Mouse (Mus musculus) midbrain, embryonic 13.5 days (tissue): ENCODE data around the gene Elk1. TPM values are rescaled to one million over a fixed set of nuclear protein-coding genes. Genes with fewer than 3 reads are reported as not detected.

Source experiments
- ATAC-seq: fragments of 200-750 bp; cut with Nextera tagmentation; 2 replicates; pipeline ENCODE4 v1.8.0; 2017; ENCODE audit warnings: mild to moderate bottlenecking, moderate TSS enrichment, moderate library complexity
- H3K27ac ChIP-seq: fragments of 300-500 bp; sonication (generic); 2 replicates; pipeline ENCODE4 v1.5.1; 2015; ENCODE audit warnings: inconsistent platforms, mild to moderate bottlenecking, moderate library complexity
- H3K27me3 ChIP-seq: fragments of 300-500 bp; sonication (generic); 2 replicates; pipeline ENCODE4 v1.6.1; 2015; ENCODE audit warnings: mild to moderate bottlenecking, inconsistent platforms
- H3K36me3 ChIP-seq: fragments of 300-500 bp; sonication (generic); 2 replicates; pipeline ENCODE4 v1.6.1; 2015; ENCODE audit warnings: mild to moderate bottlenecking, inconsistent platforms
- H3K4me1 ChIP-seq: fragments of 300-500 bp; sonication (generic); replicated peaks from 2 replicates; pipeline ENCODE4 v1.6.1; 2015; ENCODE audit warnings: inconsistent platforms
- H3K4me2 ChIP-seq: fragments of 300-500 bp; sonication (generic); replicated peaks from 2 replicates; pipeline ENCODE4 v1.6.1; 2015; ENCODE audit warnings: moderate library complexity, mild to moderate bottlenecking, inconsistent platforms
- H3K4me3 ChIP-seq: fragments of 300-500 bp; sonication (generic); replicated peaks from 2 replicates; pipeline ENCODE4 v1.5.1; 2015; ENCODE audit warnings: mild to moderate bottlenecking, inconsistent platforms
- H3K9ac ChIP-seq: fragments of 300-500 bp; sonication (generic); replicated peaks from 2 replicates; pipeline ENCODE4 v1.6.1; 2015; ENCODE audit warnings: mild to moderate bottlenecking, inconsistent platforms
- H3K9me3 ChIP-seq: fragments of 300-500 bp; sonication (generic); 2 replicates; pipeline ENCODE4 v1.6.1; 2016; ENCODE audit warnings: mild to moderate bottlenecking, inconsistent platforms
- WGBS: fragments of 180-500 bp; shearing (Covaris S2); methylation state at CpG from one replicate; pipeline ENCODE4 v1.1.7; 2015; 5-methylcytosine and 5-hydroxymethylcytosine counted together
- polyA plus RNA-seq: library from polyadenylated mRNA; unstranded; fragments of >200 nt; fragmentation: Nextera tagmentation; extraction: Ambion mirVana; gene quantifications from 2 replicates; pipeline ENCODE4 v1.2.1, GENCODE M21; 2015

Gene Elk1
- polyA plus RNA-seq = 20.9 and 23.4 TPM in 2 replicates

GRCm38 (mm10) chrX:20950191-20950880 is at the start of gene Elk1:
Gene Elk1, minus strand, starts transcription at chrX:20950608.
- peak within 1 kb of the TSS; percentile 77 for H3K27ac ChIP-seq
- H3K4me2 ChIP-seq = peak within 1 kb of the TSS; percentile 58
- H3K4me3 ChIP-seq = peak within 1 kb of the TSS; percentile 60
- H3K4me1 ChIP-seq = peaks cover 13% of the 10 kb centered on the region
- no peaks in the 10 kb centered on the region for H3K27me3 ChIP-seq
- 13% methylated on average over 29 of the region's 30 CpGs for WGBS
- H3K9ac ChIP-seq = peak within 1 kb of the TSS; percentile 70
- no peaks in the 10 kb centered on the region for H3K36me3 ChIP-seq
- H3K9me3 ChIP-seq = no peaks in the 10 kb centered on the region
- peak; percentile 99 for ATAC-seq

DNA sequence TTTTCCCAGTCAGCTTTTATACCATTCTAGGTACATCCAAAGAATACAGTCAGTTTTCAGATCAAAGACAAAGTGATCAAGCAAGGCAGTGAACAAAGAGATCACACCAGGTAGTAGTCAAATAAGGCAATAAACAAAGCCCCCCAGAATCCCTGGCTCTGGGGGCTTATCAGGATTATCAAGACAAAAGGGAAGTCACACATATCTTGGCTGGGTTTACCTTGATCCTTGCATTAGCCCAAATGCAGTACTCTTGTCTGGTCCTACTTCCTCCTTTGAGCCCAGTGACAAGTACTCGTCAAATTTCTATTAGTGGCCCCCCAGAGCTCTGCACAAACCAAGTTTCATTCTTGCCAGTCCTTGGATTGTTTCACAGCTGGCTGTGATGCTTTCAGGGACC is 30.5 kb upstream of the Elk1 start:
- WGBS = 65% methylated on average over 1 of the region's 1 CpGs
- ATAC-seq = no peak

DNA sequence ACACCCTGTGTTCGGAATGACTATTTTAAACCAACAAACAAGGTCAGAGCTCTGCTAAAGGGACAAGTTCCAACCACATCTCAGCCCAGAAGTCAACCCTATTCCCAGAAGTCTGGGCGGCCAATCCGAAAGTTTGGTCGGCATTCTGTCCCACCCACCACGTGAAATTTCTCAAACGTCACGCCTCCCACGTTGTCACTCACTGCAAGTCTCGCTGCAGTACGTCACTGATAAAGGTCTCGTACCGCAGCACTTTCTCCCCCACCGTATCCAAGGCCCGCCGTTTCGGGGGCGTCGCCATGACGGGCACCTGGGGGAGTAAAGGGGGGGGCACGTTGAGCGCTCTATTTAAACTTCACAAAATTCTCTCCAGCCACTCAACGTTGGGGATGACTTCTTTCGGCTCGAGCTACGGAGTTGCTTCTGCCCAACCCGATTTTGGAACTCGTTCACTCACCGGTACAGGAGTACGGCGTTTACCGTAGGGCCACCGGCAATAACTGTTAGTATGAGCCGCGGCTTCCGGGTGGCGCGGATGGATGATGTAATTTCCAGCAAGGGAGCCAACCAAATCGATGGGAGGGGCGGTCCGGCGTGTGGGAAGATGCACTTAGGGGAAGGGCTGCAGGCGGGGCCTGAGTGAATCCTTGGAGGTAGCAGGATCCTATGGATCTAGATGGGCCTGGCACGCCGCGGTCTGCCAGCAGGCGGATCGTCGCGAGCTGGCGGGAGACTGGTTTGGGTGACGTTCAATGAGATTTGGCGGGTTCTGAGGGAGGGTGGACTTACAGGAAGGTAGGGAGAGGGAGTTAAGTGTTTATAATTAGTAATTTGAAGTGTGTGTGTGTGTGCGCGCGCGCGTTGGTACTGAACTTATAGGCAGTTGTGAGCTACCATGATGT is 11.3 kb upstream of the Elk1 start, which contains the start of gene Uxt:
TSS of gene Uxt (minus strand) at position 541 of the 902 bp plus-strand sequence.
- Histone ChIP-seq H3K36me3 (0 out of 2 replicates have a peak, but pooled peaks cover 8% of the 10 kb centered on the region), H3K4me3 (peak within 1 kb of the TSS; percentile 52), H3K27ac (peak within 1 kb of the TSS; percentile 68; the same call in 1 of the 2 replicates), H3K27me3 (no peaks in the 10 kb centered on the region), H3K9me3 (no peaks in the 10 kb centered on the region), H3K4me1 (peaks cover 6% of the 10 kb centered on the region; the same call in 1 of the 2 replicates), H3K4me2 (peak within 1 kb of the TSS; percentile 49), H3K9ac (peak within 1 kb of the TSS; percentile 49; the same call in 1 of the 2 replicates)
- WGBS = 25% methylated on average over 57 of the region's 57 CpGs
- peak; percentile 98 for ATAC-seq

More for the DNA sequence above, 30.5 kb upstream of the Elk1 start:
- H3K4me3 ChIP-seq = no peak overlapping the region
- no peak overlapping the region for H3K4me2 ChIP-seq
- no peaks in the 10 kb centered on the region for H3K4me1 ChIP-seq
- no peak overlapping the region for H3K9ac ChIP-seq
- no peaks in the 10 kb centered on the region for H3K9me3 ChIP-seq
- H3K36me3 ChIP-seq = 0 out of 2 replicates have a peak, but pooled peaks cover under 1% of the 10 kb centered on the region
- H3K27me3 ChIP-seq = no peaks in the 10 kb centered on the region
- no peak overlapping the region for H3K27ac ChIP-seq

DNA sequence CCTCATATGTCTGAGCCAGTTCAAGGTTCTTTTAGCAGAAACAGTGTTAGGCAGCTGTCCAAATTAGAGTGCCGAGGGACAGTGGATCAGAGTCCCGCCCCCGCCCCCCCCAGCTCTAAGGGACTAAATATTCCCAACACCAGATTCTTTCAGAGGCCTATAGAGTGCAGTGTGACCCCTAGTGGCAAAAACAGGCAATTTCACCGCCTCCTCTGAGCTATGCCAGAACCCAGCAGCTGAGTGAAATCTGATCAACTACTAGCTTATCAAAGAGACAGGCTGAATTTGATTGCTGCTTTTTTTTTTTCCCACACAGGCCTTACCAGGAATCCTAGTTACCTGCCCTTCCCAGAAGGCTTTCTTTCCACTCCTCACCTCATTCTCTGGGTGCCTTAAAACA is 4.4 kb downstream of the Elk1 start:
- peaks cover 13% of the 10 kb centered on the region for H3K4me1 ChIP-seq
- H3K4me2 ChIP-seq = no peak overlapping the region
- peaks cover 4% of the 10 kb centered on the region; the same call in 1 of the 2 replicates for H3K36me3 ChIP-seq
- H3K9me3 ChIP-seq = no peaks in the 10 kb centered on the region
- H3K4me3 ChIP-seq = no peak overlapping the region
- WGBS = 21% methylated on average over 4 of the region's 4 CpGs
- no peak overlapping the region for H3K27ac ChIP-seq
- no peak for ATAC-seq
- no peak overlapping the region for H3K9ac ChIP-seq
- H3K27me3 ChIP-seq = no peaks in the 10 kb centered on the region

DNA sequence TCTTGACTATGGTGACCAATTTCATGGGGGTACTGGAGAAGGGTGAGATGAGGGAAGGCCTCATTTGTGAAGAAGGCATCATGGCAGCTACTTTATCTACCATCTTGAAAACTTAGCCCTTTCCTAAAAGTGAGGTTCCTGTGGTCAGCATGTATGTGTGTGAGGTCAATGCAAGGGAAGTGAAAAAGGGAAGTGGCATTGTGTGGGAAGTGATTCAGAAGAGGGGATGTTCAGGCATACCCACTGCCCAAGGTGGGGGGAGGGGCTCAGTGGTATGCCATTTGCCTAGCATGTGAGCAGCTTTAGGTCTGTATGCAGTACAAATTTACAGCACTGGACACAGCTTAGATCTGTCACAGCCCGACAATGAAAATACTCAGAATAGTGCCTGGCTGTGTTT is 18.4 kb downstream of the Elk1 start:
- Histone ChIP-seq H3K36me3 (peaks cover 45% of the 10 kb centered on the region), H3K9ac (no peak overlapping the region), H3K4me3 (no peak overlapping the region), H3K9me3 (no peaks in the 10 kb centered on the region), H3K4me2 (no peak overlapping the region), H3K27me3 (no peaks in the 10 kb centered on the region), H3K27ac (no peak overlapping the region), H3K4me1 (no peaks in the 10 kb centered on the region)
- no peak for ATAC-seq
- WGBS = 97% methylated on average over 1 of the region's 1 CpGs

- peaks cover 45% of the 10 kb centered on the region for H3K36me3 ChIP-seq
- no peak for ATAC-seq
- H3K4me2 ChIP-seq = no peak within 1 kb of the TSS
- H3K27ac ChIP-seq = no peak within 1 kb of the TSS
- no peak within 1 kb of the TSS for H3K9ac ChIP-seq
- WGBS = 91% methylated on average over 1 of the region's 1 CpGs
- no peak within 1 kb of the TSS for H3K4me3 ChIP-seq
- no peaks in the 10 kb centered on the region for H3K27me3 ChIP-seq
- H3K4me1 ChIP-seq = no peaks in the 10 kb centered on the region
- H3K9me3 ChIP-seq = no peaks in the 10 kb centered on the region
These were observed 19.0 kb downstream of the Elk1 start, which contains the start of gene Cfp for GRCm38 (mm10) chrX:20931364-20931763. Gene Cfp, minus strand, starts transcription at chrX:20931555.

DNA sequence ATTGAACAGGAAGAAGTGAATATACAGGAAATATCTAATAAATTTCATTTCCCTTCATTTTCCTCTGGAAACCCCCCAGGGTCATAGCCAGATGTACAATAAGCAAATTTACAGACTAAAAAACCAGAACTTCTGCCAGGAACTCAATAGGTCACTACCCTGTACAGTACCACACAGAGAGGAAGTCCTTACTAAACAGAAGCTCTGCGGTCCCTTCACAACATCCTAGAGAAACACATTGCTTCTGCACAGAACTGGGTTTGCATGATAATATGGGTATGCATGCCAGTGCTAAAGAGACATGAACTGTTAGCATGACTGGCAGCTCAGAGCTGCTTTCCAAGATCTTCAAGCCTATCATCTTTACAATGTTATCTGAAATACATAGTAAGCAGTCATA is 20.5 kb downstream of the Elk1 start:
- Histone ChIP-seq H3K9me3 (no peaks in the 10 kb centered on the region), H3K27ac (no peak overlapping the region), H3K4me1 (no peaks in the 10 kb centered on the region), H3K4me3 (no peak overlapping the region), H3K27me3 (no peaks in the 10 kb centered on the region), H3K36me3 (peaks cover 32% of the 10 kb centered on the region), H3K9ac (no peak overlapping the region), H3K4me2 (no peak overlapping the region)
- WGBS = 80% methylated on average over 1 of the region's 1 CpGs
- no peak for ATAC-seq

GRCm38 (mm10) chrX:20924976-20925375 is 25.4 kb downstream of the Elk1 start:
- Histone ChIP-seq H3K9me3 (no peaks in the 10 kb centered on the region), H3K4me2 (no peak overlapping the region), H3K36me3 (peaks cover 21% of the 10 kb centered on the region), H3K4me3 (no peak overlapping the region), H3K27ac (no peak overlapping the region), H3K27me3 (no peaks in the 10 kb centered on the region), H3K9ac (no peak overlapping the region), H3K4me1 (no peaks in the 10 kb centered on the region)
- ATAC-seq = no peak

DNA sequence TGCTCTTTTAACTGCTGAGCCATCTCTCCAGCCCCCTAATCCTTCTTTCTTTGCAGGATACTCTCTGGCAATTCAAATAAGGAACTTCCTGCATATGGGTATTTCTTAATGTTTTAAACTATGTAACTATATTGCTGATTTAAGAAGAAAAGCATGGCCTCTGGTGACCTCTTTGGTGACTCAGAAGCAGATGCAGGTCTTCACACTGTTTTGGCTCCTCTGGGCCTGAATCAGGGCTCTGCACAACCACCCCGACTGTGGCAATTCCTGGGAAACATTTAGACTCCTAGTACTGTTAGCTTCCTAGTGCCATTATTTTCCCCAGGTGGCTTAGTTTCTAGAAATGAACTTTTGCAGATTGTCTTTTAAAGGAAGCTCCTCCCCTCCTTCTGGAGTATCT is 26.9 kb downstream of the Elk1 start:
- Histone ChIP-seq H3K27ac (no peak overlapping the region), H3K27me3 (no peaks in the 10 kb centered on the region), H3K4me2 (no peak overlapping the region), H3K9ac (no peak overlapping the region), H3K36me3 (peaks cover 21% of the 10 kb centered on the region), H3K4me3 (no peak overlapping the region), H3K4me1 (peaks cover 6% of the 10 kb centered on the region; the same call in 1 of the 2 replicates), H3K9me3 (no peaks in the 10 kb centered on the region)
- 71% methylated on average over 1 of the region's 1 CpGs for WGBS
- no peak for ATAC-seq

- H3K9me3 ChIP-seq = no peaks in the 10 kb centered on the region
- H3K9ac ChIP-seq = no peak overlapping the region
- H3K4me2 ChIP-seq = peak overlapping the region; percentile 61
- 41% methylated on average over 5 of the region's 5 CpGs for WGBS
- peak overlapping the region; percentile 44; the same call in 1 of the 2 replicates for H3K27ac ChIP-seq
- no peaks in the 10 kb centered on the region for H3K27me3 ChIP-seq
- peaks cover 13% of the 10 kb centered on the region; the same call in 1 of the 2 replicates for H3K4me1 ChIP-seq
- H3K4me3 ChIP-seq = peak overlapping the region; percentile 57
- peaks cover 1% of the 10 kb centered on the region for H3K36me3 ChIP-seq
- peak; percentile 10; the same call in 1 of the 2 replicates for ATAC-seq
These were observed 29.0 kb downstream of the Elk1 start for GRCm38 (mm10) chrX:20921366-20921765.

GRCm38 (mm10) chrX:20920844-20921364 is 29.5 kb downstream of the Elk1 start, which contains the start of gene Syn1:
Gene Syn1, minus strand, starts transcription at chrX:20921004.
- H3K27ac ChIP-seq = peak within 1 kb of the TSS; percentile 65
- H3K4me3 ChIP-seq = peak within 1 kb of the TSS; percentile 57
- peak within 1 kb of the TSS; percentile 73 for H3K9ac ChIP-seq
- H3K4me2 ChIP-seq = peak within 1 kb of the TSS; percentile 61
- ATAC-seq = peak; percentile 98
- no peaks in the 10 kb centered on the region for H3K36me3 ChIP-seq
- H3K4me1 ChIP-seq = peaks cover 13% of the 10 kb centered on the region; the same call in 1 of the 2 replicates
- 20% methylated on average over 38 of the region's 44 CpGs for WGBS
- no peaks in the 10 kb centered on the region for H3K9me3 ChIP-seq
- H3K27me3 ChIP-seq = no peaks in the 10 kb centered on the region
